Mouse (Mus musculus): ENCODE data around the gene Mrps21. TPM values are rescaled to one million over a fixed set of nuclear protein-coding genes. Genes with fewer than 3 reads are reported as not detected.

Mrps21 gene
- total and polyA plus RNA-seq, 2 experiments from 2014 or later: 88.3 to 241 TPM

DNA sequence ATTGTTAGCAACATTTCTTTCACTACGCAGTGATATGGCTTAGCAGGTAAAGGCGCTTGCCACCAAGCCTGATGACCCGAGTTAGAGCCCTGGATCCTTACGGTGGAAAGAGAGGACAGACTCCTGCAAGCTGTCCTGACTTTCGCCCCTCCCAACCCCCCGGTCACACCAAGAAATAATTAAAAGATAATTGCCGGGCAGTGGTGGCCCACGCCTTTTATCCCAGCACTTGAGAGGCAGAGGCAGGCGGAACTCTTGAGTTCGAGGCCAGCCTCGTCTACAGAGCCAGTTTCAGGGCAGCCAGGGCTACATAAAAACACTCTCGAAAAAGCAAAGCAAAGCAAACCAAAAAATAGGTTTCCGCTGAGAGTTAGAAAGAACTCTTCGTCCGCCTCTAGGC, 343 bp downstream of the Mrps21 start:
- peaks cover 6% of the 10 kb centered on the region for H3K36me3 ChIP-seq (ENCODE audit: insufficient read depth, low read length)
- no peak for DNase-seq (ENCODE audit: low spot score)
- H3K4me1 ChIP-seq (ENCODE audit: insufficient read depth, low read length): peaks cover 4% of the 10 kb centered on the region
- H3K4me2 ChIP-seq (ENCODE audit: low read depth, low read length, poor library complexity, severe bottlenecking): peak overlapping the region; percentile 64
- no peak for TF ChIP-seq CTCF (IDR thresholded peaks at IDR 0.05)
- peak overlapping the region; percentile 77; the same call in 1 of the 2 replicates for H3K27ac ChIP-seq (ENCODE audit: low read depth, low read length)
- no peaks in the 10 kb centered on the region for H3K27me3 ChIP-seq (ENCODE audit: insufficient read depth, low read length)
- ATAC-seq (ENCODE audit: low FRiP score): peak; percentile 20; the same call in 1 of the 2 replicates
- H3K9ac ChIP-seq (replicated peaks; ENCODE audit: low read length, poor library complexity, severe bottlenecking): peak overlapping the region; percentile 65
- peak overlapping the region; percentile 54 for H3K4me3 ChIP-seq (ENCODE audit: low read depth, low read length)
- whole genome bisulfite sequencing: 6% methylated on average over 15 of the region's 15 CpGs
- no peaks in the 10 kb centered on the region for H3K9me3 ChIP-seq (ENCODE audit: low read length)

GRCm38 (mm10) chr3:95867408-95867807, 3.9 kb downstream of the Mrps21 start:
- WGBS: 90% methylated on average over 2 of the region's 2 CpGs
- no peaks in the 10 kb centered on the region for H3K27me3 ChIP-seq (ENCODE audit: insufficient read depth, low read length)
- H3K27ac ChIP-seq (ENCODE audit: low read depth, low read length): no peak overlapping the region
- DNase-seq (ENCODE audit: low spot score) (no peak), ATAC-seq (ENCODE audit: low FRiP score) (no peak)
- no peaks in the 10 kb centered on the region for H3K9me3 ChIP-seq (ENCODE audit: low read length)
- no peak overlapping the region for H3K4me2 ChIP-seq (ENCODE audit: low read depth, low read length, poor library complexity, severe bottlenecking)
- peaks cover 4% of the 10 kb centered on the region for H3K4me1 ChIP-seq (ENCODE audit: insufficient read depth, low read length)
- TF ChIP-seq CTCF (IDR thresholded peaks at IDR 0.05): no peak
- no peak overlapping the region for H3K4me3 ChIP-seq (ENCODE audit: low read depth, low read length)
- no peak overlapping the region for H3K9ac ChIP-seq (replicated peaks; ENCODE audit: low read length, poor library complexity, severe bottlenecking)
- H3K36me3 ChIP-seq (ENCODE audit: insufficient read depth, low read length): peaks cover 8% of the 10 kb centered on the region

GRCm38 (mm10) chr3:95866071-95866470, 5.2 kb downstream of the Mrps21 start:
- H3K4me1 ChIP-seq (ENCODE audit: insufficient read depth, low read length): no peaks in the 10 kb centered on the region
- H3K27me3 ChIP-seq (ENCODE audit: insufficient read depth, low read length): no peaks in the 10 kb centered on the region
- H3K27ac ChIP-seq (ENCODE audit: low read depth, low read length): no peak overlapping the region
- 94% methylated on average over 5 of the region's 5 CpGs for WGBS
- ATAC-seq (ENCODE audit: low FRiP score) (no peak), DNase-seq (ENCODE audit: low spot score) (no peak)
- no peak overlapping the region for H3K9ac ChIP-seq (replicated peaks; ENCODE audit: low read length, poor library complexity, severe bottlenecking)
- H3K4me3 ChIP-seq (ENCODE audit: low read depth, low read length): no peak overlapping the region
- TF ChIP-seq CTCF (IDR thresholded peaks at IDR 0.05): no peak
- no peaks in the 10 kb centered on the region for H3K9me3 ChIP-seq (ENCODE audit: low read length)
- no peak overlapping the region for H3K4me2 ChIP-seq (ENCODE audit: low read depth, low read length, poor library complexity, severe bottlenecking)
- peaks cover 8% of the 10 kb centered on the region for H3K36me3 ChIP-seq (ENCODE audit: insufficient read depth, low read length)

- ATAC-seq (ENCODE audit: low FRiP score): no peak
- H3K4me2 ChIP-seq (ENCODE audit: low read depth, low read length, poor library complexity, severe bottlenecking): no peak overlapping the region
These were observed 5.7 kb downstream of the Mrps21 start for GRCm38 (mm10) chr3:95865571-95865970.

GRCm38 (mm10) chr3:95865050-95865449, 6.3 kb downstream of the Mrps21 start:
- DNase-seq (ENCODE audit: low spot score) (no peak), ATAC-seq (ENCODE audit: low FRiP score) (no peak)
- no peaks in the 10 kb centered on the region for H3K4me1 ChIP-seq (ENCODE audit: insufficient read depth, low read length)
- WGBS: 86% methylated on average over 5 of the region's 5 CpGs
- H3K4me2 ChIP-seq (ENCODE audit: low read depth, low read length, poor library complexity, severe bottlenecking): no peak overlapping the region
- no peaks in the 10 kb centered on the region for H3K9me3 ChIP-seq (ENCODE audit: low read length)
- TF ChIP-seq CTCF (IDR thresholded peaks at IDR 0.05): no peak
- H3K27ac ChIP-seq (ENCODE audit: low read depth, low read length): no peak overlapping the region
- H3K9ac ChIP-seq (replicated peaks; ENCODE audit: low read length, poor library complexity, severe bottlenecking): no peak overlapping the region
- H3K4me3 ChIP-seq (ENCODE audit: low read depth, low read length): no peak overlapping the region
- peaks cover 8% of the 10 kb centered on the region for H3K36me3 ChIP-seq (ENCODE audit: insufficient read depth, low read length)
- H3K27me3 ChIP-seq (ENCODE audit: insufficient read depth, low read length): no peaks in the 10 kb centered on the region

More at GRCm38 (mm10) chr3:95865571-95865970, 5.7 kb downstream of the Mrps21 start:
- H3K27ac ChIP-seq (ENCODE audit: low read depth, low read length): no peak overlapping the region
- no peak overlapping the region for H3K4me3 ChIP-seq (ENCODE audit: low read depth, low read length)
- WGBS: 95% methylated on average over 20 of the region's 20 CpGs
- no peak for TF ChIP-seq CTCF (IDR thresholded peaks at IDR 0.05)
- H3K27me3 ChIP-seq (ENCODE audit: insufficient read depth, low read length): no peaks in the 10 kb centered on the region
- no peaks in the 10 kb centered on the region for H3K4me1 ChIP-seq (ENCODE audit: insufficient read depth, low read length)
- peaks cover 8% of the 10 kb centered on the region for H3K36me3 ChIP-seq (ENCODE audit: insufficient read depth, low read length)
- DNase-seq (ENCODE audit: low spot score): no peak
- H3K9me3 ChIP-seq (ENCODE audit: low read length): no peaks in the 10 kb centered on the region
- H3K9ac ChIP-seq (replicated peaks; ENCODE audit: low read length, poor library complexity, severe bottlenecking): no peak overlapping the region

DNA sequence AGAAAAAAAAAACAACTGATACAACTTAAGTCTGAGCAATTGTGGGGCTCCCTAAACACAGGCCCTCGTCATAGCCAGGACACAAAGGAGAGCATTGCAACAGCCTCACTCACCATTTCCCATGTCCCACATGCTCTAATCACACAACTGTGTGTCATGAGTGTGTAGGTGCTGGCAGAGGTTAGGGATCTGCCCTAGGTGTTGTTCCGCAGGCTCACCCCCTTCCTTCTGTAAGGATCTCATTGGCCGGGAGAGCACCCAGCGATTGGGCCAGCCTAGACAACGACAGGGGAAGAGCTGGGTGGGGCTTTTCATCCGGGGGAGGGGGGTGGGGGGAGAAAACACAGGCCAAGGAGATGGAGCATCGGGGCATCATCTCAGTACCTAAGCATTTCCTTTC, 7.7 kb downstream of the Mrps21 start:
- Histone ChIP-seq H3K4me1 (ENCODE audit: insufficient read depth, low read length) (no peaks in the 10 kb centered on the region), H3K4me3 (ENCODE audit: low read depth, low read length) (no peak overlapping the region), H3K9ac (replicated peaks; ENCODE audit: low read length, poor library complexity, severe bottlenecking) (no peak overlapping the region), H3K27ac (ENCODE audit: low read depth, low read length) (no peak overlapping the region), H3K4me2 (ENCODE audit: low read depth, low read length, poor library complexity, severe bottlenecking) (no peak overlapping the region), H3K27me3 (ENCODE audit: insufficient read depth, low read length) (no peaks in the 10 kb centered on the region), H3K9me3 (ENCODE audit: low read length) (no peaks in the 10 kb centered on the region), H3K36me3 (ENCODE audit: insufficient read depth, low read length) (peaks cover 8% of the 10 kb centered on the region)
- no peak for TF ChIP-seq CTCF (IDR thresholded peaks at IDR 0.05)
- ATAC-seq (ENCODE audit: low FRiP score) (no peak), DNase-seq (ENCODE audit: low spot score) (no peak)
- 79% methylated on average over 7 of the region's 7 CpGs for WGBS

Measured in midbrain, postnatal 0 days (tissue).